Mouse (Mus musculus) midbrain, embryonic 10.5 days (tissue): Measurements from ENCODE around the gene Tubb3. TPM values are rescaled to one million over a fixed set of nuclear protein-coding genes. Genes with fewer than 3 reads are reported as not detected.
"Not testable (repeated sequence)": the region's sequence is repeated elsewhere in the genome, so short reads cannot be mapped to it uniquely, and the experiment has no call there.

ENCODE experiments used
- DNase-seq: peaks from one replicate; pipeline ENCODE4 v3.0.0-alpha.2; 2017; ENCODE audit warnings: low spot score
- H3K27ac ChIP-seq: fragments of 300-500 bp; sonication (generic); replicated peaks from 2 replicates; pipeline ENCODE4 v1.5.1; 2016; ENCODE audit warnings: mild to moderate bottlenecking
- H3K27me3 ChIP-seq: fragments of 300-500 bp; sonication (generic); 2 replicates; pipeline ENCODE4 v1.6.1; 2016; ENCODE audit warnings: low read depth, mild to moderate bottlenecking; ENCODE audit not compliant: poor library complexity, severe bottlenecking
- H3K36me3 ChIP-seq: fragments of 300-500 bp; sonication (generic); 2 replicates; pipeline ENCODE4 v1.6.1; 2016; ENCODE audit warnings: mild to moderate bottlenecking, moderate library complexity
- H3K4me1 ChIP-seq: fragments of 300-500 bp; sonication (generic); 2 replicates; pipeline ENCODE4 v1.6.1; 2016
- H3K4me3 ChIP-seq: fragments of 300-500 bp; sonication (generic); 2 replicates; pipeline ENCODE4 v1.5.1; 2016; ENCODE audit warnings: mild to moderate bottlenecking, moderate library complexity
- H3K9me3 ChIP-seq: fragments of 300-500 bp; sonication (generic); replicated peaks from 2 replicates; pipeline ENCODE4 v1.6.1; 2016; ENCODE audit warnings: mild to moderate bottlenecking
- WGBS: fragments of 180-500 bp; shearing (Covaris S2); methylation state at CpG from one replicate; pipeline ENCODE4 v1.1.7; 2016; 5-methylcytosine and 5-hydroxymethylcytosine counted together
- polyA plus RNA-seq: library from polyadenylated mRNA; unstranded; fragments of >200 nt; fragmentation: Nextera tagmentation; extraction: Ambion mirVana; gene quantifications from 2 replicates; pipeline ENCODE4 v1.2.1, GENCODE M21; 2016

Gene Tubb3
- polyA plus RNA-seq, 1 experiment from 2014 or later: 428 TPM

GRCm38 (mm10) chr8:123402730-123403326, 8.4 kb upstream of the Tubb3 start:
- peaks cover 21% of the 10 kb centered on the region for H3K4me1 ChIP-seq
- H3K36me3 ChIP-seq: peaks cover 57% of the 10 kb centered on the region
- no peaks in the 10 kb centered on the region for H3K9me3 ChIP-seq
- WGBS: 93% methylated on average over 9 of the region's 9 CpGs
- 0 out of 2 replicates have a peak, but pooled peaks cover under 1% of the 10 kb centered on the region for H3K27me3 ChIP-seq
- H3K27ac ChIP-seq: no peak overlapping the region
- no peak for DNase-seq
- H3K4me3 ChIP-seq: no peak overlapping the region

GRCm38 (mm10) chr8:123404521-123404920, 6.7 kb upstream of the Tubb3 start:
- WGBS: 57% methylated on average over 8 of the region's 8 CpGs
- DNase-seq: no peak
- no peaks in the 10 kb centered on the region for H3K9me3 ChIP-seq
- H3K4me1 ChIP-seq: peaks cover 34% of the 10 kb centered on the region
- H3K27me3 ChIP-seq: peaks cover 16% of the 10 kb centered on the region
- peaks cover 40% of the 10 kb centered on the region for H3K36me3 ChIP-seq
- no peak overlapping the region for H3K4me3 ChIP-seq
- H3K27ac ChIP-seq: 0 out of 2 replicates have a peak overlapping the region, but pooled peaks have one; percentile 23

DNA sequence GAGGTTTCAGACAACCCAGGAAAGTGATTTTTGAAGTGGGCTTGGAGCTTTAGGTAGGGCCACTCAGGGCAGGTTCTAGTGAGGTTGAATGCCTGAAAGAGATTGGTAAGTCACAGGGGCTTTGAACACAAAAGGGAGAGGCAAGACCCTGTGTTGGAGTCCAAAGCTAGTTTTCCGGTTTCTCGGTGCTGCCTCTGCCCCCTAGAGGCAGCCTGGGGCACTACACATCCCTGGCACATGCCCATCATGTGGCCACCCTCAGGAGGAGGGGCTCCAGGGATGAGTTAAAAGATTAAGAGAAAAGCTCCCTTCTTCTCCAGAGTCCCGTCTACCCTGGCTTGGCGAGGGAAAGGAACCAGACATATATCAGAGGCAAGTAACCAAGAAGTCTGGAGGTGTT, 4.4 kb upstream of the Tubb3 start, which contains the start of gene Mc1r:
Mc1r (plus strand) TSS at position 322 of the 400 bp plus-strand sequence.
- H3K27ac ChIP-seq: peak within 1 kb of the TSS; percentile 58
- 5% methylated on average over 4 of the region's 4 CpGs for WGBS
- DNase-seq: peak; percentile 77
- H3K4me3 ChIP-seq: 0 out of 2 replicates have a peak within 1 kb of the TSS, but pooled peaks have one; percentile 3
- peaks cover 18% of the 10 kb centered on the region for H3K36me3 ChIP-seq
- peaks cover 39% of the 10 kb centered on the region for H3K27me3 ChIP-seq
- peaks cover 56% of the 10 kb centered on the region for H3K4me1 ChIP-seq
- no peaks in the 10 kb centered on the region for H3K9me3 ChIP-seq

- Histone ChIP-seq H3K27me3 (peaks cover 47% of the 10 kb centered on the region), H3K27ac (no peak overlapping the region), H3K36me3 (peaks cover 10% of the 10 kb centered on the region), H3K9me3 (no peaks in the 10 kb centered on the region), H3K4me1 (peaks cover 65% of the 10 kb centered on the region), H3K4me3 (no peak overlapping the region)
- 94% methylated on average over 13 of the region's 13 CpGs for WGBS
- DNase-seq: no peak
Observed at GRCm38 (mm10) chr8:123407612-123408011, 3.6 kb upstream of the Tubb3 start.

GRCm38 (mm10) chr8:123408586-123409544, 2.4 kb upstream of the Tubb3 start:
- peak overlapping the region; percentile 91; the same call in 1 of the 2 replicates for H3K27ac ChIP-seq
- 81% methylated on average over 9 of the region's 9 CpGs for WGBS
- H3K9me3 ChIP-seq: no peaks in the 10 kb centered on the region
- H3K27me3 ChIP-seq: peaks cover 60% of the 10 kb centered on the region
- DNase-seq: no peak
- H3K4me3 ChIP-seq: peak overlapping the region; percentile 73; the same call in 1 of the 2 replicates
- peaks cover 77% of the 10 kb centered on the region for H3K4me1 ChIP-seq
- no peaks in the 10 kb centered on the region for H3K36me3 ChIP-seq

GRCm38 (mm10) chr8:123410049-123410587, 1.1 kb upstream of the Tubb3 start:
- Histone ChIP-seq H3K4me1 (peaks cover 74% of the 10 kb centered on the region), H3K9me3 (no peaks in the 10 kb centered on the region), H3K36me3 (no peaks in the 10 kb centered on the region), H3K27me3 (peaks cover 64% of the 10 kb centered on the region), H3K27ac (peak overlapping the region; percentile 91), H3K4me3 (peak overlapping the region; percentile 73)
- 53% methylated on average over 8 of the region's 8 CpGs for WGBS
- peak; percentile 45 for DNase-seq

DNA sequence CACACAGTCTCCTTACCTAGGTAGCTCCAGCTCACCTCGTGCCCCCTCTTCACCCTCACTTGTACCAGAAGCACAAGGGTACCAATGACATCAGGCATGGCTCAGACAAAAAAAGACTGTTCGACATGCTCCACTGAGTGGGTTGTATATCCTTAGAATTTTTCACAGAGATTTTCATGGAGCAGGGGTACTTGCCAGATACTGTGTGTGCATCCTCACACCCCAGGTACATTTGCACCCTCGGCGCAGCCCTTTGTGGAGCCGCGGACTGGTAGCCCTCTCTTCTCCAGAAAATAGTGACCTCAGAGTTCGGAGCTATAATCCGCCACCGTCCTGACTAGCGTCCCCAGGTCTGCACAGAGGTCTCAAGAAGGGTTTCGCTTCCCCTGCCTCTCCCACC, 436 bp upstream of the Tubb3 start:
- WGBS: 7% methylated on average over 11 of the region's 11 CpGs
- Histone ChIP-seq H3K27ac (peak overlapping the region; percentile 91), H3K4me1 (peaks cover 74% of the 10 kb centered on the region), H3K4me3 (peak overlapping the region; percentile 73), H3K9me3 (no peaks in the 10 kb centered on the region), H3K36me3 (no peaks in the 10 kb centered on the region), H3K27me3 (peaks cover 64% of the 10 kb centered on the region)
- DNase-seq: no peak

GRCm38 (mm10) chr8:123411781-123412327, 630 bp downstream of the Tubb3 start:
- no peak for DNase-seq
- WGBS: 6% methylated on average over 16 of the region's 16 CpGs
- H3K27me3 ChIP-seq: peaks cover 64% of the 10 kb centered on the region
- H3K27ac ChIP-seq: peak overlapping the region; percentile 91
- H3K4me3 ChIP-seq: peak overlapping the region; percentile 73
- H3K9me3 ChIP-seq: no peaks in the 10 kb centered on the region
- peaks cover 4% of the 10 kb centered on the region for H3K36me3 ChIP-seq
- H3K4me1 ChIP-seq: peaks cover 72% of the 10 kb centered on the region

- DNase-seq: peak; percentile 73
- peaks cover 11% of the 10 kb centered on the region for H3K36me3 ChIP-seq
- peak overlapping the region; percentile 73 for H3K4me3 ChIP-seq
- peak overlapping the region; percentile 91 for H3K27ac ChIP-seq
- H3K4me1 ChIP-seq: peaks cover 71% of the 10 kb centered on the region
- H3K27me3 ChIP-seq: peaks cover 64% of the 10 kb centered on the region
- 1% methylated on average over 12 of the region's 12 CpGs for WGBS
- H3K9me3 ChIP-seq: no peaks in the 10 kb centered on the region
Observed at GRCm38 (mm10) chr8:123412560-123413170, 1.4 kb downstream of the Tubb3 start.

GRCm38 (mm10) chr8:123414255-123414654, 3.0 kb downstream of the Tubb3 start:
- Histone ChIP-seq H3K36me3 (peaks cover 27% of the 10 kb centered on the region), H3K4me1 (peaks cover 61% of the 10 kb centered on the region), H3K27me3 (peaks cover 50% of the 10 kb centered on the region), H3K4me3 (peak overlapping the region; percentile 73), H3K9me3 (no peaks in the 10 kb centered on the region), H3K27ac (peak overlapping the region; percentile 91)
- DNase-seq: peak; percentile 47
- 20% methylated on average over 9 of the region's 9 CpGs for WGBS

GRCm38 (mm10) chr8:123414997-123415696, 3.9 kb downstream of the Tubb3 start:
- H3K4me1 ChIP-seq: peaks cover 52% of the 10 kb centered on the region
- not testable (repeated sequence) for H3K27ac ChIP-seq, H3K9me3 ChIP-seq, DNase-seq
- H3K36me3 ChIP-seq: peaks cover 36% of the 10 kb centered on the region
- H3K27me3 ChIP-seq: peaks cover 41% of the 10 kb centered on the region
- 82% methylated on average over 5 of the region's 5 CpGs for WGBS
- peak overlapping the region; percentile 73; the same call in 1 of the 2 replicates for H3K4me3 ChIP-seq
